Mouse (Mus musculus): ENCODE measurements around the gene Tenm1. TPM values are rescaled to one million over a fixed set of nuclear protein-coding genes. Genes with fewer than 3 reads are reported as not detected.

Gene Tenm1
- polyA plus RNA-seq, 1 experiment from 2014 or later, result 35.7 TPM

GRCm38 (mm10) chrX:43372526-43372925 lies 56.4 kb downstream of the Tenm1 start:
- WGBS, result 35% methylated on average over 1 of the region's 1 CpGs
- H3K9ac ChIP-seq (ENCODE audit: low read depth, low read length), result no peak overlapping the region
- no peak overlapping the region for H3K4me3 ChIP-seq (ENCODE audit: low read length)
- H3K27ac ChIP-seq (ENCODE audit: low read depth, low read length), result no peak overlapping the region
- no peaks in the 10 kb centered on the region for H3K4me1 ChIP-seq (ENCODE audit: control insufficient read depth, insufficient read depth, low read depth, low read length)
- ATAC-seq, result no peak
- no peaks in the 10 kb centered on the region for H3K9me3 ChIP-seq (ENCODE audit: control insufficient read depth, low read length)
- no peaks in the 10 kb centered on the region for H3K27me3 ChIP-seq (replicated peaks; ENCODE audit: control insufficient read depth, insufficient read depth, low read length)
- no peaks in the 10 kb centered on the region for H3K36me3 ChIP-seq (ENCODE audit: control insufficient read depth, insufficient read depth, low read length)
- no peak overlapping the region for H3K4me2 ChIP-seq (ENCODE audit: low read length)

- no peak for ATAC-seq
- H3K27me3 ChIP-seq (replicated peaks; ENCODE audit: control insufficient read depth, insufficient read depth, low read length), result no peaks in the 10 kb centered on the region
- H3K4me1 ChIP-seq (ENCODE audit: control insufficient read depth, insufficient read depth, low read depth, low read length), result no peaks in the 10 kb centered on the region
- no peak overlapping the region for H3K4me2 ChIP-seq (ENCODE audit: low read length)
- no peak overlapping the region for H3K27ac ChIP-seq (ENCODE audit: low read depth, low read length)
- H3K36me3 ChIP-seq (ENCODE audit: control insufficient read depth, insufficient read depth, low read length), result no peaks in the 10 kb centered on the region
- no peaks in the 10 kb centered on the region for H3K9me3 ChIP-seq (ENCODE audit: control insufficient read depth, low read length)
- no peak overlapping the region for H3K9ac ChIP-seq (ENCODE audit: low read depth, low read length)
- no peak overlapping the region for H3K4me3 ChIP-seq (ENCODE audit: low read length)
- 53% methylated on average over 1 of the region's 1 CpGs for WGBS
Measured at GRCm38 (mm10) chrX:43319351-43319750, 109.6 kb downstream of the Tenm1 start.

GRCm38 (mm10) chrX:43317801-43318520 lies 111.0 kb downstream of the Tenm1 start:
- Histone ChIP-seq H3K4me1 (ENCODE audit: control insufficient read depth, insufficient read depth, low read depth, low read length) (no peaks in the 10 kb centered on the region), H3K27me3 (replicated peaks; ENCODE audit: control insufficient read depth, insufficient read depth, low read length) (no peaks in the 10 kb centered on the region), H3K4me2 (ENCODE audit: low read length) (no peak overlapping the region), H3K9me3 (ENCODE audit: control insufficient read depth, low read length) (no peaks in the 10 kb centered on the region), H3K27ac (ENCODE audit: low read depth, low read length) (no peak overlapping the region), H3K4me3 (ENCODE audit: low read length) (no peak overlapping the region), H3K36me3 (ENCODE audit: control insufficient read depth, insufficient read depth, low read length) (no peaks in the 10 kb centered on the region), H3K9ac (ENCODE audit: low read depth, low read length) (no peak overlapping the region)
- no peak for ATAC-seq
- 88% methylated on average over 3 of the region's 3 CpGs for WGBS

- no peaks in the 10 kb centered on the region for H3K36me3 ChIP-seq (ENCODE audit: control insufficient read depth, insufficient read depth, low read length)
- WGBS, result 68% methylated on average over 4 of the region's 4 CpGs
- H3K4me1 ChIP-seq (ENCODE audit: control insufficient read depth, insufficient read depth, low read depth, low read length), result no peaks in the 10 kb centered on the region
- H3K4me3 ChIP-seq (ENCODE audit: low read length), result no peak overlapping the region
- no peak overlapping the region for H3K9ac ChIP-seq (ENCODE audit: low read depth, low read length)
- H3K4me2 ChIP-seq (ENCODE audit: low read length), result no peak overlapping the region
- no peak for ATAC-seq
- no peaks in the 10 kb centered on the region for H3K9me3 ChIP-seq (ENCODE audit: control insufficient read depth, low read length)
- H3K27ac ChIP-seq (ENCODE audit: low read depth, low read length), result no peak overlapping the region
- H3K27me3 ChIP-seq (replicated peaks; ENCODE audit: control insufficient read depth, insufficient read depth, low read length), result no peaks in the 10 kb centered on the region
Measured at GRCm38 (mm10) chrX:43235844-43236243, 193.1 kb downstream of the Tenm1 start.

GRCm38 (mm10) chrX:43205003-43205402 lies 223.9 kb downstream of the Tenm1 start:
- no peaks in the 10 kb centered on the region for H3K36me3 ChIP-seq (ENCODE audit: control insufficient read depth, insufficient read depth, low read length)
- ATAC-seq, result no peak
- H3K27me3 ChIP-seq (replicated peaks; ENCODE audit: control insufficient read depth, insufficient read depth, low read length), result no peaks in the 10 kb centered on the region
- H3K4me2 ChIP-seq (ENCODE audit: low read length), result no peak overlapping the region
- H3K9ac ChIP-seq (ENCODE audit: low read depth, low read length), result no peak overlapping the region
- no peaks in the 10 kb centered on the region for H3K4me1 ChIP-seq (ENCODE audit: control insufficient read depth, insufficient read depth, low read depth, low read length)
- WGBS, result 87% methylated on average over 3 of the region's 3 CpGs
- no peak overlapping the region for H3K4me3 ChIP-seq (ENCODE audit: low read length)
- H3K9me3 ChIP-seq (ENCODE audit: control insufficient read depth, low read length), result no peaks in the 10 kb centered on the region
- no peak overlapping the region for H3K27ac ChIP-seq (ENCODE audit: low read depth, low read length)

GRCm38 (mm10) chrX:43202249-43202783 lies 226.6 kb downstream of the Tenm1 start:
- WGBS, result 76% methylated on average over 5 of the region's 5 CpGs
- H3K36me3 ChIP-seq (ENCODE audit: control insufficient read depth, insufficient read depth, low read length), result no peaks in the 10 kb centered on the region
- H3K9me3 ChIP-seq (ENCODE audit: control insufficient read depth, low read length), result no peaks in the 10 kb centered on the region
- no peak for ATAC-seq
- H3K9ac ChIP-seq (ENCODE audit: low read depth, low read length), result no peak overlapping the region
- H3K4me2 ChIP-seq (ENCODE audit: low read length), result no peak overlapping the region
- no peaks in the 10 kb centered on the region for H3K4me1 ChIP-seq (ENCODE audit: control insufficient read depth, insufficient read depth, low read depth, low read length)
- H3K4me3 ChIP-seq (ENCODE audit: low read length), result no peak overlapping the region
- no peak overlapping the region for H3K27ac ChIP-seq (ENCODE audit: low read depth, low read length)
- no peaks in the 10 kb centered on the region for H3K27me3 ChIP-seq (replicated peaks; ENCODE audit: control insufficient read depth, insufficient read depth, low read length)

GRCm38 (mm10) chrX:43182975-43183374 lies 246.0 kb downstream of the Tenm1 start:
- H3K4me3 ChIP-seq (ENCODE audit: low read length), result no peak overlapping the region
- ATAC-seq, result no peak
- no peak overlapping the region for H3K27ac ChIP-seq (ENCODE audit: low read depth, low read length)
- 71% methylated on average over 1 of the region's 1 CpGs for WGBS
- H3K9me3 ChIP-seq (ENCODE audit: control insufficient read depth, low read length), result no peaks in the 10 kb centered on the region
- no peaks in the 10 kb centered on the region for H3K27me3 ChIP-seq (replicated peaks; ENCODE audit: control insufficient read depth, insufficient read depth, low read length)
- H3K4me1 ChIP-seq (ENCODE audit: control insufficient read depth, insufficient read depth, low read depth, low read length), result no peaks in the 10 kb centered on the region
- H3K9ac ChIP-seq (ENCODE audit: low read depth, low read length), result no peak overlapping the region
- no peaks in the 10 kb centered on the region for H3K36me3 ChIP-seq (ENCODE audit: control insufficient read depth, insufficient read depth, low read length)
- no peak overlapping the region for H3K4me2 ChIP-seq (ENCODE audit: low read length)

GRCm38 (mm10) chrX:43151561-43151960 lies 277.4 kb downstream of the Tenm1 start:
- Histone ChIP-seq H3K27me3 (replicated peaks; ENCODE audit: control insufficient read depth, insufficient read depth, low read length) (no peaks in the 10 kb centered on the region), H3K9ac (ENCODE audit: low read depth, low read length) (no peak overlapping the region), H3K9me3 (ENCODE audit: control insufficient read depth, low read length) (no peaks in the 10 kb centered on the region), H3K36me3 (ENCODE audit: control insufficient read depth, insufficient read depth, low read length) (no peaks in the 10 kb centered on the region), H3K4me2 (ENCODE audit: low read length) (no peak overlapping the region), H3K4me3 (ENCODE audit: low read length) (no peak overlapping the region), H3K27ac (ENCODE audit: low read depth, low read length) (no peak overlapping the region), H3K4me1 (ENCODE audit: control insufficient read depth, insufficient read depth, low read depth, low read length) (no peaks in the 10 kb centered on the region)
- 75% methylated on average over 3 of the region's 3 CpGs for WGBS
- ATAC-seq, result no peak

GRCm38 (mm10) chrX:43129696-43130095 lies 299.2 kb downstream of the Tenm1 start:
- Histone ChIP-seq H3K4me1 (ENCODE audit: control insufficient read depth, insufficient read depth, low read depth, low read length) (no peaks in the 10 kb centered on the region), H3K9me3 (ENCODE audit: control insufficient read depth, low read length) (no peaks in the 10 kb centered on the region), H3K27ac (ENCODE audit: low read depth, low read length) (no peak overlapping the region), H3K4me2 (ENCODE audit: low read length) (no peak overlapping the region), H3K27me3 (replicated peaks; ENCODE audit: control insufficient read depth, insufficient read depth, low read length) (no peaks in the 10 kb centered on the region), H3K9ac (ENCODE audit: low read depth, low read length) (no peak overlapping the region), H3K36me3 (ENCODE audit: control insufficient read depth, insufficient read depth, low read length) (no peaks in the 10 kb centered on the region), H3K4me3 (ENCODE audit: low read length) (no peak overlapping the region)
- no peak for ATAC-seq
- WGBS, result 63% methylated on average over 2 of the region's 2 CpGs
